Mouse (Mus musculus) left cerebral cortex, adult 8-10 months (tissue): Measurements from ENCODE around the gene Stat5a. TPM values are rescaled to one million over a fixed set of nuclear protein-coding genes. Genes with fewer than 3 reads are reported as not detected.

Source experiments
- total RNA-seq, 4 experiments: library from RNA; stranded (reverse); gene quantifications; 2 replicates each; pipeline ENCODE4 v1.2.4; 2022

The Stat5a gene
- total RNA-seq, 4 experiments from 2014 or later, result 2.0 to 2.8 (median 2.1) TPM

Other genes starting within 250 kb of the Stat5a start
- 10 to 100 TPM; 12.1 to 15.5 (median 13.2) TPM for gene Nkiras2, start 240.1 kb upstream of the Stat5a start, total RNA-seq
- 100 to 1,000 TPM; 241 to 278 (median 260) TPM for gene Dnajc7, start 239.2 kb upstream of the Stat5a start, total RNA-seq
- gene Zfp385c, start 166.9 kb upstream of the Stat5a start, total RNA-seq, result 1 to 10 TPM in 1 of 4 experiments, under 1 TPM in 3; 0.11 to 1.1 (median 0.40) TPM
- gene Dhx58, start 155.1 kb upstream of the Stat5a start, total RNA-seq, result 1 to 10 TPM; 1.6 to 2.1 (median 1.8) TPM
- gene Kat2a, start 146.9 kb upstream of the Stat5a start, total RNA-seq, result 10 to 100 TPM; 56.6 to 62.8 (median 59.2) TPM
- gene Hspb9, start 145.5 kb upstream of the Stat5a start, total RNA-seq, result not detected
- 100 to 1,000 TPM; 148 to 157 (median 154) TPM for gene Rab5c, start 121.1 kb upstream of the Stat5a start, total RNA-seq
- 10 to 100 TPM; 18.4 to 20.2 (median 18.7) TPM for gene Kcnh4, start 99.4 kb upstream of the Stat5a start, total RNA-seq
- gene Hcrt, start 96.4 kb upstream of the Stat5a start, total RNA-seq, result not detected
- 1 to 10 TPM; 6.6 to 9.2 (median 8.0) TPM for gene Ghdc, start 88.4 kb upstream of the Stat5a start, total RNA-seq
- 10 to 100 TPM; 26.8 to 30.9 (median 30.6) TPM for gene Stat5b, start 8.6 kb upstream of the Stat5a start, total RNA-seq
- gene Stat3, start 80.2 kb downstream of the Stat5a start, total RNA-seq, result 10 to 100 TPM; 39.0 to 54.7 (median 46.3) TPM
- gene Cavin1, start 111.5 kb downstream of the Stat5a start, total RNA-seq, result 10 to 100 TPM; 18.7 to 20.9 (median 20.8) TPM
- 100 to 1,000 TPM; 407 to 438 (median 419) TPM for gene Atp6v0a1, start 150.1 kb downstream of the Stat5a start, total RNA-seq
- 10 to 100 TPM; 10.4 to 18.5 (median 12.8) TPM for gene Naglu, start 210.7 kb downstream of the Stat5a start, total RNA-seq
- 1 to 10 TPM in 1 of 4 experiments, under 1 TPM in 3; 0.46 to 1.8 (median 0.60) TPM for gene Hsd17b1, start 219.1 kb downstream of the Stat5a start, total RNA-seq
- gene Coasy, start 223.2 kb downstream of the Stat5a start, total RNA-seq, result 10 to 100 TPM; 20.7 to 26.2 (median 23.7) TPM
- 10 to 100 TPM; 31.1 to 41.9 (median 37.1) TPM for gene Mlx, start 227.9 kb downstream of the Stat5a start, total RNA-seq
- gene Psmc3ip, start 236.1 kb downstream of the Stat5a start, total RNA-seq, result 1 to 10 TPM; 2.2 to 4.7 (median 3.8) TPM